Mouse (Mus musculus) frontal cortex, postnatal 10 days (tissue): ENCODE results near the gene Rpl41.

Source experiments
- DNase-seq, 2 experiments: peaks; one replicate each; pipeline ENCODE4 v3.0.0; 2022; ENCODE audit warnings: low spot score in 2 of 2, mixed read lengths in 1 of 2

Rpl41 gene

DNA sequence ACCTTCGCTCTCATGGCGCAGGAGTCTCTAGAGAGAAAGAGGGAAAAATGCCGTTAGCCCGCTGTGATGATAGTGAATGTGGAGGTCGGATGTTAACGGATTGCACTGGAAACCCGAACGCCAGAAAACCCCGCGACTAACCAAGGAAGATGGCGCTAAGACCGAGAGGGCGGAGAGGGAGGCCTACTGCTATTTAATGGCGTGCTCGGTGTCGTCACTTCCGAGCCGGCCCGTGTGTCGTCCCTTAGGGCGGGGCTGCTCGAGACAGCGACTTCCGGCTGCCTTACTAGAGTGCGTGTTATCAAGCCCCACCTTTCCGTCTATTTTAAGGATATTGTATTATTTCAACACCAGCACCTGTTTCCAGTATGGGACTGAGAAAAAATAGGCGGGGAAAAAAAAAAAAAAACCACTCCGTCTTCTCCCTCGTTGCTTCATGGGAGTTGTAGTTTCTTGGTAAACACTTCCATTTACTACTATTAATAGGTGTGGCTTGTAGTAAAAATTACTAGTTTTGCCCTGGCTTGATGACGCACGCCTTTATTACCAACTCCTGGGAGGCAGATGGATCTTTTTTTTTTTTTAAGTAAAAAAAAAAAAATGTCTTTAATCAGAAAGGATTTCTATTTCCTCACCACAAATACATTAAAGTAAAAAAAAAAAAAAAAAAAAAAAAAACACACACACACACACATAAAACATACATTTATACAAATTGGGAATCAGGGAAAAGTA is at the start of gene Rpl41:
TSS of gene Rpl41 (minus strand) at position 359 of the 735 bp plus-strand sequence.
- DNase-seq = peak; percentile 90 to 91

DNA sequence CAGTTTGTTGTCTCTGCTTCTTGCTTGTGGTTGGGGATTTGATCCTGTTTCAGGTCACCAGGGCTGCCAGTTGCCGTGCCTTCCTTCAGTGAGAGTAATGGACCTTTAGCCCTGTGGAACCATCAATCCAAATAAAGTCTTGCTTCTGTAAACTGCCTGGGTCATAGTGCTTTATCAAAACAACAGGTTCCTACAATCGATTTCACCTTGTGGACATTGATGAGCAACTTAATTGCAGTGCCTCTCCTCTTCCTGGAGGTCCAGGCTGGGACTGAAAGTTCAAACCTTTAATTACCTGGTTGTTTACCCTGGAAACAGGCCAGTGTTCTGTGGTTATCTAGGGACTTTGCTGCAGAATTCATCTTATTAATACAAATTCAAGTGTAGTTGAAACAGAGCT is 49.4 kb upstream of the Rpl41 start:
- no peak for DNase-seq

DNA sequence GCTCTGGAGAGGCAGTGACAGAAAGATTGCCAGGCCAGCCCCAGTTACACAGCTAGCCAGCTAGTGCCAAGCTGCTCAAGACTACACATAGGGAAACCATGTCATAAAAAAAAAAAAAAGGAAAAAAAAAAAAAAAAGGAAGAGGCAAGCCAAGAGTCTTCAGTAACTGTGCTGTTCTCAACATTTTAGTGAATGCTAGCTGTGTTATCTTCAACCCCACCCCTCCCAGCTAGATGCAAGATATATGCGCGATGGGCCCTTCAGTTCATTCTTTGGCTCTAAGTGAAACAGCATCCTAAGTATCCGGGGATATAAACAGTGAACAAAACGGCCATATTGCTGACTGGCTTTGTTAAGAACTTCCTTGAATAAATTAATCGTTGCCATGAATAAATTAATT is 43.7 kb upstream of the Rpl41 start:
- no peak for DNase-seq

DNA sequence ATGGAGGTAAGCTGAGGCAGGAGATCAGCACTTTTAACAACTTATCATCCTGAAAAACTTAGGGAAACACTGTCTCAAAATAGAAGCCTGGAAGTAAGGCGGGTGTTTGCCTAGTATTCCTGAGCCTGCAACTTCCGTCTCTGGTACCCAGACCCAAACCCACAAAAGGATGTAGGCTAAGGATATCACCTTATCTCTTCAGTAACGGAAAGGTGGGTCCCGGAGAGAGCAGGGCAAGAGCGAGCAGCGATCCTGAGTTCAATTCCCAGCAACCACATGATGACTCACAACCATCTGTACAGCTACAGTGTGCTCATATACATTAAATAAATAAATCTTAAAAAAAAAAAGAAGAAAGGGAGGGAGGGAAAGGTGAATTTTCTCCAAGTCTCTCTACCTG is 42.3 kb upstream of the Rpl41 start:
- DNase-seq = no peak

DNA sequence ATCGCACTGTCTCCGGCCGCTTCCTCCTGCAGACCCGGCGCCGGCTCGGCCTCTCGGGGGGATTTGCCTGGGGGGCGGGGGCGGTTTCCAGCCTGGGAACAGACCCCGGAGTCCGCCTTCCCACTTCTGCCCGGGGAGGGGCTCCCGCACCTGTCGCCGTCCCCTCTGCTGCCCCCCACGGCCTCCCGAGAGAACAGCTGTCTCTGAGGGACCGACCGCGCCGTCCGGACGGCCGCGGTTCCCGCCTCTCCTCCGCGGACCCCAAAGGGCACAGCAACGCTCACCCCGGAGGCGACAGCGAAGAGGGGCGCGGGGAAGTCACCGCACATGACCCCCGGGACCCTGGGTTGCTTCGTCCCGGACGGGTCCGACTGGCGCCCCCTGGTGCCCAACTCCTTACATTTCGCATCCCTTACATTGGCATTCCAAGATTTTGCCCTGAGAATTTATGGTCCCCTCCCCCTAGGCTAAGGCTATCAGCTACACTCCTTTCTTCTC is 41.1 kb upstream of the Rpl41 start:
- DNase-seq = peak in 1 of 2 experiments; percentile 49

DNA sequence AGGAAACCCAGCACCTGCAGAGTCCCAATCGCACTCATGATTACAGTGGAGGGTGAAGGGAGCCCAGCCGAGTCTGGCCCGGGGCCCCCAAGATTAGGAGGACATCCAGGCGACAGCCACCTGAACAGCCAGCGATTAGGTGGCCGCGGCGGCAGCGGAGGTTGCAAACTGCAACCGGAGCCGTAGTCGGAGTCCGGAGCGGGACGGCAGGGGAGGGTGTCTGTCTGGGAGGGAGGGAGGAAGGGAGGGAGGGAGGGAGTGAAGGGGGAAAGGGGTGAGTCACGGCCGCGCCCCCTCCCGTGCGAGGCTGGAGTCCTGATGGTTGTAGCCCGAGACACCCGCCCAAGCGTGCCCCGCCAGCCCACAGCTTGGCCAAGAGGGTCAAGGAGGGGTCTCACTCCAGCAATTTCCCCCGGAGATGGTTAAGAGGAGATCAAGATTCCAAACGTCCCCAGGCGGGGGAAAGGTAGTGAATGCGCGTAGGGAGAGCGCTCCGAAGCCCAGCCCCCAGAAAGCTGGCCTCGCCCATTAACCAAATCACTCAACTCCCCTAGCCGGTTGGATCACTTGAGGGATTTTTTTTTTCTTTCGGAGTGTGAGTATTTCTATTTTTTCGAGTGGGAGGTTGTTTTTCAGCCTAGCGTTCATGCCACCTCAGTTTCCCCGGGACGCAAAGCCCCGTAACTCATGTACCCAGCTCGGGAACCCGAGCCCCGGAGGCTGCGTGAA is 40.5 kb upstream of the Rpl41 start, which contains the start of gene Erbb3:
TSS of gene Erbb3 (minus strand) at position 189 of the 729 bp plus-strand sequence.
- DNase-seq = no peak

DNA sequence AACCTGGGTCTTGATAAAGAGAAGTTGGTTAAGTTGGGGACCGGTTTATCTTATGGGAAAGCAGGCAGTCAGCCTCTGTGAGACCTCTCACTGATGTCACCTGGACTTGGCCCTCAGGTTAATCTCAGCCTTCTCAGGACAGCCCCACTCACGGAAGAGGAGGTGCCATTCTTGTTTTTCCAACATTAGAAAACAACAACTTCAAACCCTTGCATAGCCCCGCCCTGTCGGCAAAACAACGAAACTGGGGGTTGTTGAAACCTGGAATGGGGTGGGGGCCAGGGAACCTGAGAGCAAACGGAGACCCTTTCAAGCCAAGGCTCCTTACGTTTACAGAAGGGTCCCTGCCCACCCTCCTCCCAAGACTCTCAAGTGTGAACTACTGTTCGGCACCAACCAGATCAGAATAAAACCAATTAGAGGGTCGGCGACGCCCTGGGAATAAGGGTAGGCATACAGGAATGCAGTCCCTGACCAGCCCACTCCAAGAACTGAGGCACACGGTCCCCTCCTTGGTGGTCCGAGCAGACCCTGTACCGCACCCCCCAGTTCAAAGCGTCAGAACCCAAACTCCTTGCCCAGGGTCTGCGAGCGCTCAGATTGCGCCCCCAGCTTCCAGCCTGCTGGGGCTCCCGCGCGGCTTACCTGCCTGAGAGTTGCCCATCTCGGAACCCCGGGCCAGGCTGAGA is 39.8 kb upstream of the Rpl41 start:
- no peak for DNase-seq

DNA sequence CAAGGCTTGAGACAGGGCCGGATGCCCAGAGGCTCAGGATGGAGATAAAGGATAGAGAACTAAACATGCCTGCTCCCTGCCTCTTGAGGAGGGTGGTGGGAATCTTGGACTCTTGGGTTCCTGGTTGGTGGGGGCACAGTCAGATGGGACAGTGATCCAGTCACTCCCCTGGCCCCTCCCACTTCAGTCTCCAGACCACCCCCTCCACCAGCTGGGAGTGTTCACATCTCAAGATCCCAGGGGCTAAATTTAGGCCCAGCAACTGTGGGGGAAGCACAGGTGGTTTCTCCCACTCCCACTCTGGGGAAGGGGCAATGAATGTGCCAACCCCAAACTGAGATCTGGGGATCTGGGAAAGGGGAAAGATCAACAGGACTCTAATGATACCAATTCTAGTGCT is 39.0 kb upstream of the Rpl41 start:
- no peak for DNase-seq

DNA sequence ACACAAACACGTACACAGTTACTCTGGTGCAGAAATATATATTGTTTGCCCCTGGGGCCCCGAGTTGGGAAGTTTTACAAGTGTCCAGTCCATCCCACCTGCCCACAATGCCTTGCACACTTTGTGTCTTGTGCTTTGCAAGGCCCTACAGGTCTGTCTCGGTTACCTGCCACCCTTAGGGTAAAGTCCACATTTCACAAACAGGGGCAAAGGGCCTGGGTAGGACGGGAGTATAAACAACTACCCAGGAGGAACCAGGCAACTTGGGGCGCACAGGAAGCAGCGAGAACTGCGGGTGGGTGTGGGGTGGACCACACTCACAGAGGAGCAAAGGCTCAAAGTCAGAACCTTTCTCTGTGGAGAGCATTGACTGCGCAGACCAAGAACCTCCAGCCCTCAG is 38.6 kb upstream of the Rpl41 start:
- DNase-seq = no peak

DNA sequence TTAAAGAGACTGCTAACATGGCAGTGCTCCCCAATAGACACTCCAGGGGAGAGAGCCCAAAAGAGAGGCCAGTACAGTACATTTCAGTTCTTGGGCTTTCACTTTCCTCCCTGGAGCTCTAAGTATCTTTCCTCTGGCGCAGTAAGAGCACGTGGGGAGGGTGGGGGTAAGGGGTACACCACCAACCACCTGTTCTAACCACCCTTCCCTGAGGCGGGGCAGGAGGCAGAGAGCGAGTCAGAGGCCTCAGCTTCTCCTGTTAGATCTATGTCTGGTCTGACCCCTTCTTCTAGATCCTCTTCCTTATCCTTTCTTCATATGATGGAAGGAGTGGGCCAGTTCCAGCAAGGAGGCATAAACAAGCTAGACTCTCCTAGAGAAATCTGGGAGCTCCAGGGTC is 38.0 kb upstream of the Rpl41 start:
- no peak for DNase-seq

DNA sequence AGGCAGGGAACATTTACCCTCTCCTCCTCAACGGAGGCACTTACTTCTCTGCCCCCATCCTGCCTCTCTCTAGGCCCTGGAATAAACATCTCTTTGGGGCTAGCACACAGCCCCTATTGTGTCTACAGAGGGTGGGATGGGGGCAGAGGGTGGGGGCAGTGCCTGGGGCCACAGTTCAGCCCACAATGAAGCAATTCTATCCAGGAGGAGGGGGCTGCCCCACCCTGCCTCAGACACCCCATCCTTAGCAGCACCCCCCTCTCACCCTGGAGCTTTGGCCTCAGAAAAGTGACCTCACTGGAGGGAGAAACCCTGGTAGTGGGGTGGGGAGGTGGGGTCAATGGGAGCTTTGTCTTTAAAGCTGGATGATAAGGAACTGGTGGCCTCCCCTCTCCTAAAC is 37.4 kb upstream of the Rpl41 start:
- no peak for DNase-seq

DNA sequence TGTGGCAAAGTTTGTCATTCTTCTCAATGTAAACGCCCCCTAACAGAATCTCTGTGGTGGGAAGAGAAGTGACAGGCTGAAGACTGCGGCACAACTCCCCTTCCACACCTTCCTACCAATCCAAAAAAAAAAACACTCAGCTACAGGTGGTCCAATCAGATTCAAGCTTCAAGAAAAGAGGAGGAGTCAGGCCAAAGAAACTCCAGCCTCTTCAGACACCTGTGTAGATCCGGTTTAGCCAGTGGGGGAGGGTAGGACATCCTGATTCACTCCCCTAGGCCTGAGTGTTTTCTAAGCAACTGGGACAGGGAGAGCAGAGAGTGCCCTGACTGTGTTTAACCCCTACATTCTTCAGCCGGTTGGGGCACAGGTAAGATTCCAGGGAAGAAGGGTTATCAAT is 35.3 kb upstream of the Rpl41 start:
- DNase-seq = no peak

DNA sequence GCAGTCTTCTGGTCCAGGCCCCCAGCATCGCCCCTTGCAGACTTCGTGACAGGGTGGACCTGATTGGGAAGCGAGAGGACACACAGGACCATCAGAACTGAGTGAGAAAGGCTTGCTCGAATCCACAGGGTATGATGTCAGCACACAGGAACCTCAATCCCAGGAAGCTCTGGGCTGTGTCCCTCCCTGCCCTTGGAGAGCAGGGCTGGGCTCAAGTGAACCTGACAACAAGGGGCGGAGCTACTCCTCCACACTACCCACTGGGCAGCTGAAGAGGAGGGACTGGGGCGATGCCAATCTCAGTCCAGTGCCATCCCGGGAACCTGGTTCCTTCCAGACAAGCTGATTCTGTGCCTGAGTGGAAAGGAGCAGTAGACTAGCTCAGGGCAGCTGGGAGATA is 34.5 kb upstream of the Rpl41 start:
- DNase-seq = no peak

DNA sequence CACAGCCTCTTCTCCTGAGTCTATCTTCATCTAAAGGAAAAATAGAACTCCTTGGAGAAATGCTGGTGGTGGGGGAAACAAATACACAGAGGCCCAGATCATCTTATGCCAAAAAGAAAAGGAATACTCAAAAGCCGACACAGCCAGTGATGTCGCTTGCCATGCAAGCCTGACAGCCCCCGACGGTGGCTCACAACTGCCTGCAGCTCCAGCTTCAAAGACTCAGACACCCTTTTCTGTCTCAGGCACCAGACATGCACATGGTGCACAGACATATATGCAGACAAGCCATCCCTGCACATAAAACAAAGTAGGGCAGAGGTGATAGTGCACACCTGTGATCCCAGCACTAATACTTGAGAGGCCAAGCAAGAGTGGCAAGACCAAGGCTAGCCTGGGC is 30.6 kb upstream of the Rpl41 start:
- DNase-seq = no peak

DNA sequence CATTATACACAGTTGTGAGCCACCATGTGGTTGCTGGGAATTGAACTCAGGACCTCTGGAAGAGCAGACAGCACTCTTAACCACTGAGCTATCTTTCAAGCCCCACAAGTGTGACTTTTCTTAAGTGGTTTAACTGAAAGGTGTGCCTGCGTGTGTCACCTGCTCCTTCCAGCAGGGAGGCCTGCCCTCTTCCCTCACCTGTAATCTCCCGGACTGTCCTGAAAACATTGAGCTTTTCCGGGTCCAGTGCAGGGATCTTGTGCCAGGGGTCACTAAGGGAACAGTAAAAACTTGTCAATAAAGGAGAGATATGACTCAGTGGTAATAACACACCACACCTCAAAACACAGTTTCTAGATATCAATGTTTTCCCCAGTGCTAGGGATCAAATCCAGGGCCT is 30.2 kb upstream of the Rpl41 start:
- DNase-seq = no peak

DNA sequence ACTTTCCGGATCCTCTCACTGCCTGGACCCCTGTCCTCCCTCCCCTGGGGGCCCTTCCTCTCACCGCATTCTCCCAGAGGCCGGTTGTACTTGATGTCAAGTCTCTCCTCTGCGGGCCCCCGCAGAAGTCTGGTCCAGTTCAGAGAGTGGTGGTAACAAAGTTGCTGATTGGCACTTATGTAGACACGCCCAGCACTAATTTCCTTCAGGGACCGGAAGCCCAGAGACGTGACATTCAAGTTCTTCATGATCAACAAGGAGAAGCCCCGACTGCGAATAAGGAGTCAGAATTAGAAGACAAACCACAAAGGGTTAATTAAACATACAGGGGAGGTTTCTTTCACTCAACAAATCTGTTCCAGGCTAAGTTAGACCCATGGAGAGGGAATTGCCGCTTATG is 29.2 kb upstream of the Rpl41 start:
- DNase-seq = no peak

DNA sequence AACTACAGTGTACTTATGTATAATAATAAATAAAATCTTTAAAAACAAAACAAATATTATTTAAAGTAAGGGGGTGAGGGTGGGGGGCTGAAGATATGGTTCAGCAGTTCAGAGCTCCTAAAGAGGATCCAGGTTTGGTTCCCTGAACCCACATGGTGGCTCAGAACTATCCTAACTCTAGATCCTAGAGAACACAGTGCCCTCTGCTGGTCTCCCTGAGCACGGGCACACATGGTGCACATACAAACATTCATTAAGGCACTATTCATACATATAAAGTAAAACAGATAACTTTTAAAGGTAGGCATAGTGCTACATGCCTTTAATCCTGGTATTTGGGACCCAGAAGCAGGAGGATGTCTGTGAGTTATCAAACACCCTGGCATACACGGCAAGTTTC is 26.0 kb upstream of the Rpl41 start:
- no peak for DNase-seq

DNA sequence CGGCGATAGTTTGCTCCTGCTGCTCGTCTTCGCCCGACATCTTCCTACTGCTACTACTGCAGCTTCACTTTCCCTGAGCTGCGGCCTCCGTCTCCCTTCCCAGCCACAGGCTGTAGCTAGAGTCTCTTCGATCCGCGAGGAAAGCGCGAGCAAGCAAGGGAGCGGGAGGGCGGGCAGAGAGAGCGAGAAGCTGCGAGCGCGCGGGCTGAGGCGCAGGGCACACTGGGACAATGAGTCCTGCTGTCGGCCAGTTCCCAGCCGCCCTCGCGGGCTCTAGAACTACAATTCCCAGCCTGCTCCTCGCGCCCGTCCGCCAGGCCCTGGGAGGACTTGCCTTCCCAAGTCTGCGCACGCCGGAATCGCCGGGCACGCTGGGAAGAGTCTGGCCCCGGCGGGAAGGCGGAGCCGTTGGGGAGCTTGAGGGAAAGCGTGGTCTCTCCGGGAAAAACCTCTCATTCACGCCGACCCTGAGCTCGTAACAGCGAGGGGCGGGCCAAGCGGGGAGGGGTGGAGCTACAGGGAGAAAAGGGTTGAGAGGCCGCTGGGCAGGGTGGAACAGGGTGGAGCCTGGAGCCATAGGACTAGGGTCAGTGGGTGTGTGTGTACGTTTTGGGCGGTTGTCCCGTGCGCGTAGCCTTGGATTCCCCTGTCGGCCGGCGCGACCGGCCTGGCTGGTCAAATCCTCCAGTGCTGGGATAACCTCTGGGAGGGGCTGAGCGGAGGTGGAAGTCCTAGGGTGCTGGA is 16.9 kb upstream of the Rpl41 start, which contains the start of gene Pa2g4:
TSS of gene Pa2g4 (minus strand) at position 200 of the 744 bp plus-strand sequence.
- peak; percentile 97 to 99 for DNase-seq

DNA sequence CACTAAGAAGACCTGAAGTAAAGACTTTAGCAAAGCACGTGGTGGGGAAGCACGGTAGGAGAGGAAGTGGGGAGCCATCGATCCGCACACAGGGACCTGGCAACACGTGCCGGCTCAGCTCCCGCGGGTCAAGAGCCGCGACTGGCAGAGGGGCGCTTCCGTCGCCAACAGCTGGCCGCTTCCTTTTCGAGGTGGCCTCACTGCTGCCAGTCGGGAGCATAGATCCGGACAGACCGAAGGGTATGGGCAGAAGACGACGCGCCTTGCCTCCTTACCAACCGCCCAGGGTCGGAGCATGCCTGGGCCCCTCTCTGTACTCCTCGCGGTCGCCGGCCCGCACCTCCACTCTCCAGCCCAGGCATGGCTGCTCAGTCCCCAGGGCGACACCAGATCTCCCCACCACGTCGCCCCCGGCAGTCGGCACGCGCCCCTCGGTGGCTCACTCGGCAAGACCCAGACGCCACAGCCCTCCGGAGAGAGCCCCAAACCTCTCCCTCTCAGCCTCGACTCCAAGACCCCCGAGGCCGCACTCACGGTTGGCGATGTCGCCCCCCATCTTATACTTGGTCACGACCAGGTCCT is 16.2 kb upstream of the Rpl41 start:
- DNase-seq = peak in 1 of 2 experiments; percentile 32

DNA sequence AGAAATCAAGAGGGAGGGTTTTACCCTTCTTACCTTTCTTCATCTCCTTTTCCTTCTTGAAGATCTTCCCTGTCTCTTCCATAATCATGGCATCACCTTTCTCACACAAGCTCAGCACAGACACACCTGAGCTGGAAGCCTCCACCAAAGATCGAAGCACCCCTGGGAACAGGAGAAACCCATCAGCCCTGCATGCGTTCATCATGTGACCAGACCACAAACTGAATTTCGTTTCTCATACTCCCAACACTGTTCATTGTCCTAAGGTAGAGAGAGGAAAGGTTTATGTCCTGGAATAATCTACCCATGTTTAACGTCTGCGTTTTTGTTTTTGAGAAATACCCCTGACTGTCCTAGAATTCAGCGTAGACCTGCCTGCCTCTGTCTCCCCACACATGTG is 14.4 kb upstream of the Rpl41 start:
- DNase-seq = no peak

DNA sequence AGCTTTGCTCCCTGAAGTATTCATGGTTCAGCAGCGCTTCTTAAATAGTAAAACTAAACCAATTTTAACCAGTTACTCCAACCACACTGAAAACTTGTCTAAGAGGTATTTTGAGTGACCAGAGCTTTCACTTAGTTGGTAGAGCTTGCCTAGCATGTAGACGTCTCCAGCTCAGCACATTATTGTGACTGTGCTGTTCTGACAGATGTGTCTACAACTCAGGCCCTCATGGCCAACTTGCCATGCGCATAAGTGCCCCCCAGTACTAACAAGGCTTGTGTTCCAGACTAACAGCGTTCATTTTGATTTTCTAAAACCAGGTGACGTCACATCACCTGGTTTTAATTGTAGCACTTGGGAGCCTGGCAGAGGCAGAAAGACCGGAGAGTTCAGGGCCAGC is 7.9 kb upstream of the Rpl41 start:
- DNase-seq = no peak
